Mouse (Mus musculus): ENCODE results near the gene Trmt11.
"Not testable (repeated sequence)": the region's sequence is repeated elsewhere in the genome, so short reads cannot be mapped to it uniquely, and the experiment has no call there.

Trmt11 gene

GRCm38 (mm10) chr10:30600542-30600966 is at the start of gene Trmt11:
TSS of gene Trmt11 (minus strand) at chr10:30600749.
- peak; percentile 60 for DNase-seq (ENCODE audit: low spot score)

- DNase-seq (ENCODE audit: low spot score), result no peak
Measured at GRCm38 (mm10) chr10:30647681-30648080, 47.1 kb upstream of the Trmt11 start.

- no peak for DNase-seq (ENCODE audit: low spot score)
Measured at GRCm38 (mm10) chr10:30638216-30638615, 37.7 kb upstream of the Trmt11 start.

DNA sequence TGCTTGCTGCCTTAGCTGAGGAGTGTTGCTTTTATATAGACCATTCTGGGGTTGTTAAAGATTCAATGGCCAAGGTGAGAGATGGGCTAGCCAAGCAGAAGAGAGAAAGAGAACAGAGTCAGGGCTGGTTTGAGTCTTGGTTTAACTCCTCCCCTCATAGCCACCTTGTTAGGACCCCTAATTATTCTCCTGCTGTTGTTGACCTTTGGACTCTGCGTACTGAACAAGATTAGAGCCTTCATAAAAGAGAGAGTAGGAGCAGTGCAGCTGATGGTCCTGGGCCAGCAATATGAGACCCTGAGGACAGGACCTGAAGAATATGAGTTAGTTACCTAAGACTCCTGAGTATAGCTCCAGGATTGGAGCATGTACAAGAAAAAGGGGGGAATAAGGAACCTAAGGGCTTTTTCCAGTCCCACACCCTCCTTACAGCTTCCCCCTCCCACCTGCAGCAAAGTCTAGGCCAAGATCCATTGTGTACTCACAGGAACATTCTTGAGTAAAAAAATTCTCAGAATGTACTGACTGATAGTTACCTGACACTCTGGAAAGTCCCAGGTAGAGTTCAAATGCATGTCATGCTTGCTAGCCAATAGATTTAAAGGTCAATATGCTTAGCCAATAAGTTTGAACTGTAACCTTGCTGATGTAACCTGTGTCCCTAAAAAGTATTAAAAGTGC is 36.1 kb upstream of the Trmt11 start:
- DNase-seq (ENCODE audit: low spot score), result not testable (repeated sequence)

DNA sequence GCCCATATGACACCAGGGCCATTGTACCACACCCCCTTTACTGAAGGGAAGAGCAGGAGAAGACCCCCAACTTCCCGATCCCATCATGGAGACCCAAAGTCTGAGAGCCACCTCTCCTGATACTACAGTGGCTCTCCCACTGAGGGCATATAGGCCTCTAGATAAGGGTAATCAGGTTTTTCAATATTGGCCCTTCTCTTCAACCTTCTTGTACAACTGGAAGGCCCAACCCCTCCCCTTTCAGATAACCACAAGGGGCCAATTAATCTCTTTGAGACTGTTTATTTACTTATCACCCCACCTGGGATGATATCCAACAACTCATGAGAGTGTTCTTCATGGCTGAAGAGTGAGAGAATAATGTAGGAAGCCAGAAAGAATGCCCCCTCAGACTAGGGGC is 32.2 kb upstream of the Trmt11 start:
- DNase-seq (ENCODE audit: low spot score), result no peak

GRCm38 (mm10) chr10:30629977-30630376 is 29.4 kb upstream of the Trmt11 start:
- no peak for DNase-seq (ENCODE audit: low spot score)

- no peak for DNase-seq (ENCODE audit: low spot score)
Measured at GRCm38 (mm10) chr10:30629513-30629912, 29.0 kb upstream of the Trmt11 start, which contains the start of gene Hint3. TSS of gene Hint3 (minus strand) at chr10:30629632.

- DNase-seq (ENCODE audit: low spot score), result not testable (repeated sequence)
Measured at GRCm38 (mm10) chr10:30628444-30628843, 27.9 kb upstream of the Trmt11 start.

GRCm38 (mm10) chr10:30627548-30627947 is 27.0 kb upstream of the Trmt11 start:
- no peak for DNase-seq (ENCODE audit: low spot score)

- no peak for DNase-seq (ENCODE audit: low spot score)
Measured at GRCm38 (mm10) chr10:30624161-30625019, 23.8 kb upstream of the Trmt11 start.

GRCm38 (mm10) chr10:30622928-30623327 is 22.4 kb upstream of the Trmt11 start:
- no peak for DNase-seq (ENCODE audit: low spot score)

- no peak for DNase-seq (ENCODE audit: low spot score)
Measured at GRCm38 (mm10) chr10:30618918-30619210, 18.3 kb upstream of the Trmt11 start.

GRCm38 (mm10) chr10:30618091-30618917 is 17.8 kb upstream of the Trmt11 start:
- peak; percentile 98 for DNase-seq (ENCODE audit: low spot score)

DNA sequence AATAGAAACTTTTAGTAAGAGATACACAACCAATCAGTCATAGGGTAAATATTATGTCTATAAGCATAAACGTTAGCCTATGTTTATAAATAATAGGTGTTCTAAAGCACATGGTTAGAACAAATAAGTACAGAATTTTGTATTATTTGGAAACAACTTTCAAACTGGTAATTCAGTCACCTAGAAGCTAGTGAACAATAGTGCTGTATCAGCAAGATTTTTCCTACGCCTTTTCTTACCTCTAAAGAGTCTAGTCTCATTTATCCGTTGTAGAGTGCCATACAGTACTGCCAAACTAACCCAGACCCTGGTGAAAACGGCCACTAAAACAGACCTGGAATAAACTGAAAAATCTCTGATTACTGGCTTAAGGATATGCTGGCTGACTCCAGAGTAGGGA is 12.5 kb upstream of the Trmt11 start:
- no peak for DNase-seq (ENCODE audit: low spot score)

DNA sequence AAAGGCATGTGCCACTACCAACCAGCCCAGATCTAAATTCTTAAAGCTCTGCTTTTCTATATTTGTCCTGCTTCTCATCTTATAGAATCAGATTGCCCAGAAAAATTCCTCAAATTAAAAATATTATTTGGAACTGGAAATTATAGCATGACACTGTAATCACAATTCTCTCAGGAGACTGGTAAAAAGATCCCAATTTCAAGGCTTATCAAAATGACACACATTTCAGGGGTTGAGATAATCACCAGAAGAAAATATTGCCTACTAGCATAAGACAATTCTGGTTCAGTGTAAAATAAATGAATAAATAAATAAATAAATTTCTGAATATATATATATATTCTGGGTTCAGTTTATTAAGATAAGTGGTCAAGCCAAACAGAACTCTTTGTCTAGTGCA is 9.1 kb upstream of the Trmt11 start:
- DNase-seq (ENCODE audit: low spot score), result no peak

DNA sequence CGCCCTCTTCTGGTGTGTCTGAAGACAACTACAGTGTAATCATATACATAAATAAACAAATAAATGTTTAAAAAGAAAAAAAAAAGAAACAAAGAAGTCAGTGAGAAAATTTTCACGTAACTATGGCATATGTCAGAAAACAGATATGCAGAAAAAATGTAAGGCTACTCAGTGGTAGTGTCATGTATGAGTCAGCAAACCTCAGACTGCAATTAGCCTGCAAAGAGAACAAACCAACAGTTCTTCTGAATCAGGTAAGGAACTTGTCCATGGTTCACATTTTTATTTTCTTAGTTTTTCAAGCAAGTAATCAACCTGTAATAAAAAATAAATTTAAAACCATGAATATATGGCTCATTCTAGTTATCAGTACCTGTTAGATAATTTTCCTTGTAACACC is 7.6 kb upstream of the Trmt11 start:
- DNase-seq (ENCODE audit: low spot score), result no peak

DNA sequence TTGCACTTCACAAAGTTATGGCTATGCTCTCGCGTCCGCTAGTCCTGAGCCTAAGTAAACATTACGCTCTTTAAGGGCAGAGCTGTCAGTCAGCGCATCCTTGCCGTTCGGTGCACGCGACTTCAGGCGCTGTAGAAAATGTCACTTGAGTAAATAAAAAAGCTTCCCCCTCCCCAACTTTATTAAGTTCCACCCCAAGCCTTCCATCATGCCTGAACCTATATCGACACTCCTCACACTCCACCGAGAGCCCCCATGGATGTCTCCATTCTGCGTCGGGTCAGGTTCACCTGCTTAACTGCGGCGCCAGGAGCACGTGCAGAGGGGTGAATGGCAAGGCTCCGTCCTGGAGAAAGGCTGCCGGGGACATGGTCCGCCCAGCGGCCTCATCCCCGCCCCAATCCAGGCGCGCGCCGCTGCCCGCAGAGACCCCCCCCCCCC is 435 bp downstream of the Trmt11 start:
- DNase-seq (ENCODE audit: low spot score), result no peak

GRCm38 (mm10) chr10:30587037-30587436 is 13.5 kb downstream of the Trmt11 start:
- peak; percentile 22 for DNase-seq (ENCODE audit: low spot score)

DNA sequence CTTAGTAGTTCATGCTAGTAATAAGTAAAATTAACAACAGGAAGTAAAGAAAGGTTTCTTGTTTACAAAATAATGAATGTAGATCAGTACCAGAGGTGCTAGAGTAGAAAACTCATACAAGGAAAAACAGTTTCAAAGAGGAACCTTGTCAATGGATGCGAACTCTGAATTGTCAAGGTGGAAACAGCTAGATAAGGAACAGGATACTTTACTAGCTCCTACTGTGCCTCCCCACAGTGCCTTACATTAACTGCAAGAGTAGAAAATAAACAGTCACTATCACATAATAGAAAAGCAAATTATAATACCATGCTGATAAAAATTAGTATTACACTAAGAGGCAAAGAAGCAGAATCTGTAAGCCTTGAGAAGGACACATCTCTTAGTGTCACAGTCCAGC is 14.9 kb downstream of the Trmt11 start:
- DNase-seq (ENCODE audit: low spot score), result no peak

GRCm38 (mm10) chr10:30577670-30578280 is 22.8 kb downstream of the Trmt11 start:
- no peak for DNase-seq (ENCODE audit: low spot score)

DNA sequence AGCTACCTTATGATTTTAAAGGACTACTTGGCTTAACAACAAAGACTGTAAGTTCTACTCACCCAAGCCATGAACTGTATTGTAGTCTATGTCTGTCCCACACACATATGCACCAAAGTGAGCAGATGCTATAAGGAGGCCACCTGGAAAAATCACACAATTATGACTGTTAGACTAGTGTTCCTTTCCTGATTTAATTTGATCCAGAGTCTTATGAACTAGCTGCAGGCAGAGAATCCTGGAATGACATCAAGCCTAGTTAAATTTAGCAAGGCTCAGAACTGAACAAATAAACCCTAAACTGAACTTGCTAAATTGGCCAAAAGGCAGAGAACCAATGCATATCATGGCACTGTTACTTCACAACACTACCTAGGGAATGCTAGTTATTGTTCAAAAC is 34.2 kb downstream of the Trmt11 start:
- peak; percentile 8 for DNase-seq (ENCODE audit: low spot score)

DNA sequence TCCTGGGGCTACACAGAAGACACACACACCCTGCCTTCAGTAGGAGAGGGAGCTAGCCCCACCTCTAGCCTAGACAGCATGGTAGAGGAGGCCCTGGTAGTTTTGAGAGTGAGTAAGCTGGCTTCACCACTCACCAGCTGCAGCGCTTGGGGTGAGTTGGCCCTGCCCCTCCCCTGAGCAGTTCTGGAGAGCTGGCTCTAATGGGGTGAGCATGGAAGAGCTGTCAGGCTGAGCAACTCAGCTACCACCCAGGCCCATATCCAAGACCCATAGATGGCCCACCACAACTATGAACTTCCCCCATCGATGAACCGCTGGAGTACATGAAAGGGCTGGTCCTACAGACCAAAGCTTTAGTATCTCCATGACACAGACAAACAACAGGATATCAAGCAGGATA is 35.9 kb downstream of the Trmt11 start:
- DNase-seq (ENCODE audit: low spot score), result no peak
